Mouse (Mus musculus): ENCODE measurements around the gene Gm3373. TPM values are rescaled to one million over a fixed set of nuclear protein-coding genes. Genes with fewer than 3 reads are reported as not detected.
"Not testable (repeated sequence)": the region's sequence is repeated elsewhere in the genome, so short reads cannot be mapped to it uniquely, and the experiment has no call there.

Gene Gm3373
- polyA plus RNA-seq (2011; ENCODE audit: insufficient read depth, insufficient read length, low replicate concordance, missing spikeins) = not detected in 2 replicates

DNA sequence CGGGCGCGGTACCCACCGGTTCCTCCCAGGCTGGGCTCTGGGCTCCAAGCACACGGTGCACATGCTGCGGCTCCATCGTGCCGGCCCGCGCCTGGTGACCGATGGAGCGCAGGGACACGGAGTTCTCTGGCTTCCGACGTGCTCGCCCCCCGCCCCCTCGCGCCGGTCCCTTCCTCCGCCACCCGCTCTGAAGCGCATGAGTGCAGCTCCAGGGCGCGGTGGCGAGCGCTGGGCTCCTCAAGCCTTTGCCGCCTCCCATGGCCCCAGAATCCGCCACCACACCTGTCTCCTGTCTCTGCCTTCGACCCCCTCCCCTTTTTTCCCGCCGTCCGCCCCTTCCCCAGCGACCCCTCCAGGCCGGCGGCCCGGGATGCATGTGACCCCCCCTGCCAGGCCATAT is at the start of gene Gm3373:
TSS of gene Gm3373 (minus strand) at position 101 of the 400 bp plus-strand sequence.
- not testable (repeated sequence) for H3K4me3 ChIP-seq (replicated peaks; ENCODE audit: control insufficient read depth, low read depth, low read length); H3K27ac ChIP-seq (ENCODE audit: control insufficient read depth, insufficient read depth, low read depth, low read length, poor library complexity); H3K4me1 ChIP-seq (ENCODE audit: control insufficient read depth, insufficient read depth, low read length)
- no CpG with 5 or more reads among the region's 37 CpGs for WGBS

- H3K27ac ChIP-seq (ENCODE audit: control insufficient read depth, insufficient read depth, low read depth, low read length, poor library complexity); H3K4me3 ChIP-seq (replicated peaks; ENCODE audit: control insufficient read depth, low read depth, low read length); H3K4me1 ChIP-seq (ENCODE audit: control insufficient read depth, insufficient read depth, low read length): not testable (repeated sequence)
- WGBS = no CpG with 5 or more reads among the region's 2 CpGs
These were observed 54.0 kb downstream of the Gm3373 start, which contains the start of gene Gm9603 for GRCm38 (mm10) chr14:5687357-5687756. Gm9603 (minus strand) TSS chr14:5687457.

Other genes starting within 250 kb of the Gm3373 start
- not detected in 2 replicates for gene Gm3488, start 239.9 kb downstream of the Gm3373 start, polyA plus RNA-seq (2011; ENCODE audit: insufficient read depth, insufficient read length, low replicate concordance, missing spikeins)
- not detected in 2 replicates for gene Gm3532, start 203.1 kb downstream of the Gm3373 start, polyA plus RNA-seq (2011; ENCODE audit: insufficient read depth, insufficient read length, low replicate concordance, missing spikeins)
- not detected in 2 replicates for gene Gm8265, start 108.5 kb downstream of the Gm3373 start, polyA plus RNA-seq (2011; ENCODE audit: insufficient read depth, insufficient read length, low replicate concordance, missing spikeins)
- not detected in 2 replicates for gene Gm9603, start 54.1 kb downstream of the Gm3373 start, polyA plus RNA-seq (2011; ENCODE audit: insufficient read depth, insufficient read length, low replicate concordance, missing spikeins)
- not detected in 2 replicates for gene Gm3383, start 66.4 kb upstream of the Gm3373 start, polyA plus RNA-seq (2011; ENCODE audit: insufficient read depth, insufficient read length, low replicate concordance, missing spikeins)
- not detected in 2 replicates for gene Gm3424, start 88.8 kb upstream of the Gm3373 start, polyA plus RNA-seq (2011; ENCODE audit: insufficient read depth, insufficient read length, low replicate concordance, missing spikeins)
- not detected in 2 replicates for gene Gm8237, start 138.8 kb upstream of the Gm3373 start, polyA plus RNA-seq (2011; ENCODE audit: insufficient read depth, insufficient read length, low replicate concordance, missing spikeins)
- gene Gm3248, start 220.2 kb upstream of the Gm3373 start, polyA plus RNA-seq (2011; ENCODE audit: insufficient read depth, insufficient read length, low replicate concordance, missing spikeins) = not detected in 2 replicates
- gene Gm3453, start 237.6 kb upstream of the Gm3373 start, polyA plus RNA-seq (2011; ENCODE audit: insufficient read depth, insufficient read length, low replicate concordance, missing spikeins) = not detected in 2 replicates

Data from bone marrow, adult 2 months (tissue).